Mouse (Mus musculus) right cerebral cortex, postnatal 10 days (tissue): Measurements from ENCODE around the gene Psmd2.

Experiments
- DNase-seq, 2 experiments: peaks; one replicate each; pipeline ENCODE4 v3.0.0; 2021; ENCODE audit warnings: low spot score in 2 of 2

Gene Psmd2

GRCm38 (mm10) chr16:20701729-20702521, 50.5 kb downstream of the Psmd2 start:
- DNase-seq = no peak

GRCm38 (mm10) chr16:20702522-20702893, 51.1 kb downstream of the Psmd2 start:
- peak; percentile 86 to 88 for DNase-seq

- DNase-seq = peak; percentile 32 to 52
Observed at GRCm38 (mm10) chr16:20703071-20703470, 51.6 kb downstream of the Psmd2 start.

GRCm38 (mm10) chr16:20703699-20704400, 52.4 kb downstream of the Psmd2 start:
- DNase-seq = no peak

GRCm38 (mm10) chr16:20705786-20706185, 54.3 kb downstream of the Psmd2 start:
- DNase-seq = no peak

- peak; percentile 55 to 59 for DNase-seq
Observed at GRCm38 (mm10) chr16:20706407-20707055, 55.1 kb downstream of the Psmd2 start.

GRCm38 (mm10) chr16:20708220-20708938, 56.9 kb downstream of the Psmd2 start:
- no peak for DNase-seq

- peak in 1 of 2 experiments; percentile 69 for DNase-seq
Observed at GRCm38 (mm10) chr16:20708939-20709734, 57.7 kb downstream of the Psmd2 start.

DNA sequence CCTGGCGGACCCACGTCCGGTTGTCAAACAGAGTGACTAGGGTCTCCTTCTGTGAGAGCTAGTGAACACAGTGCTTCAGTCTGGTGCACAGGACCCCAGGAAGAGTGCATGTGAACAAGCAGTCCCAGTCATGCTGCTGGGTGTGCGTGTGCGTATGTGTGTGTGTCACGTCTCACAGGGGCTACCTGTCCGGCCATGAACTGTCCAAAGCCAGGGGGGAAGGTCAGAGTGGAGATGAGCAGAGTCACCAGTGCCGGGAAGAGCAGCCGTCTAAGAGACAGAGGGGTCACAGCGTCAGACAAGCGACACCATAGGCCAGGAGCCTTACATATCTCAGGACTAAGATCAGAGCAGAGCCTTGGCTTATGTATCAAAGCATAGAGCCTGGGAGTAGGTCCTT, 58.9 kb downstream of the Psmd2 start:
- no peak for DNase-seq

- DNase-seq = no peak
Observed at GRCm38 (mm10) chr16:20710810-20711209, 59.4 kb downstream of the Psmd2 start.

DNA sequence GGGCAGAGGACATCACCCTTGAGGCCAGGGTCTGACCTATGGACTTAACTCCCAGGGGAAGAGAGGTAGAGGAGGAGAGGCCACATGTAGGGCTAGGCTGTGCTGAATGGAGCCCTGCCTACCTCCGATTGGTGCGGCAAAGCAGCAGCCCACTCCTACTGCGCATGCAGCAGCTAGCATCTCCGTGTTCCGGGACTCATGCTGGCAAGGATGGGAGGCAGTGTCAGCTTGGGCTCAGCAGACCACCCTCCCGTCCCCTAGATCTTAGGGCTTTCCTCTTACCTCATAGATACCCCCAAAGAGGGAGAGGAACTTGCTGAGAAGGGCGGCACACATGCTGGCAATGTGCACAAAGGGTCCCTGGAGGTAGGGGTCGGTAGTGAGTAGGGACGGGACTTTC, 60.7 kb downstream of the Psmd2 start:
- DNase-seq = no peak

DNA sequence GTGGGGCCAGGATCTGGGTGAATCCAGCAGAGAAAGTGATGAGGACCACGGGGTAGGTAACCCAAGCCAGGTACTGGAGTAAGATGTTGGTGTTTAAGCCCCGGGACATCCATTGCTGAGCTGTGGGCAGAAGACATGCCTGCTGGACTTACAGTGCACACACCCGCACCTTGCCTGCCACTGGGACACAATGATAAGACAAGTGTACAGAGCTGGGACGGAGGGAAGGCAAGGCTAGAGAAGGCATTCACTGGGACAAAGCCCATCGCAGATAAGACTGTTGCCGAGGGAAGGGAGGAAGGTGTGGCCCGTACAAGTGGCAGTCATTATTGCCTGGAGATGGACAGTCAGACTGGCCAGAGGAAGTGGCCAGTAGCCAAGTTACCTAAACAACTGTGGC, 61.4 kb downstream of the Psmd2 start:
- no peak for DNase-seq
